Mouse (Mus musculus): ENCODE data around the gene Gm49333. TPM values are rescaled to one million over a fixed set of nuclear protein-coding genes. Genes with fewer than 3 reads are reported as not detected.

Gene Gm49333
- polyA plus RNA-seq, 1 experiment from 2014 or later, result 0.68 TPM

DNA sequence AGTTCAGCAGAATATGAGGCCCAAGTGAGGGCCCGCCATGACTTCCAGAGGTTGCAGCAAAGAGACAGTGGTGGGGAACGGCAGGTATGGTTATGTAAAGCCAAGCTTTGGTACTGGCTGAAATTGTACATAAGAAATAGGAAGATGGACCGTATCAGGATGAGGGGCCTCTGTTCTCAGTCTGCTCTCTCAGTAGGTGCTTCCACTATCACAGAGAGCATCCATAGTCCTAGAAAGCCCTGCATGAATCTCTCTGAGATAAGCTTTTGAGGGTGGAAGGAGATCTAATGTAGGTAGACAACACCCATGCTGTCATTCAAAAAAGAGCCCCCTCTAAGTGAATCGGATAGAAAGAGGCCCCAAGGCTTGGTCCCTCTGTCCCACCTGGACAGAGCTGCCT is 15.7 kb upstream of the Gm49333 start:
- ATAC-seq (replicated peaks; ENCODE audit: low FRiP score) (no peak), DNase-seq (ENCODE audit: low spot score) (no peak)
- H3K4me1 ChIP-seq (replicated peaks; ENCODE audit: control insufficient read depth, insufficient read depth, low read length), result peaks cover 4% of the 10 kb centered on the region; the same call in 1 of the 2 replicates
- 80% methylated on average over 4 of the region's 4 CpGs for WGBS
- no peaks in the 10 kb centered on the region for H3K9me3 ChIP-seq (ENCODE audit: control insufficient read depth, low read length)
- no peak overlapping the region for H3K4me2 ChIP-seq (ENCODE audit: low read depth, low read length, severe bottlenecking)
- H3K27me3 ChIP-seq (ENCODE audit: control insufficient read depth, insufficient read depth, low read length), result peaks cover 20% of the 10 kb centered on the region
- no peak overlapping the region for H3K9ac ChIP-seq (ENCODE audit: low read length)
- no peak overlapping the region for H3K4me3 ChIP-seq (ENCODE audit: low read depth, low read length)
- no peak overlapping the region for H3K27ac ChIP-seq (ENCODE audit: low read depth, low read length)
- no peaks in the 10 kb centered on the region for H3K36me3 ChIP-seq (ENCODE audit: control insufficient read depth, insufficient read depth, low read length)

DNA sequence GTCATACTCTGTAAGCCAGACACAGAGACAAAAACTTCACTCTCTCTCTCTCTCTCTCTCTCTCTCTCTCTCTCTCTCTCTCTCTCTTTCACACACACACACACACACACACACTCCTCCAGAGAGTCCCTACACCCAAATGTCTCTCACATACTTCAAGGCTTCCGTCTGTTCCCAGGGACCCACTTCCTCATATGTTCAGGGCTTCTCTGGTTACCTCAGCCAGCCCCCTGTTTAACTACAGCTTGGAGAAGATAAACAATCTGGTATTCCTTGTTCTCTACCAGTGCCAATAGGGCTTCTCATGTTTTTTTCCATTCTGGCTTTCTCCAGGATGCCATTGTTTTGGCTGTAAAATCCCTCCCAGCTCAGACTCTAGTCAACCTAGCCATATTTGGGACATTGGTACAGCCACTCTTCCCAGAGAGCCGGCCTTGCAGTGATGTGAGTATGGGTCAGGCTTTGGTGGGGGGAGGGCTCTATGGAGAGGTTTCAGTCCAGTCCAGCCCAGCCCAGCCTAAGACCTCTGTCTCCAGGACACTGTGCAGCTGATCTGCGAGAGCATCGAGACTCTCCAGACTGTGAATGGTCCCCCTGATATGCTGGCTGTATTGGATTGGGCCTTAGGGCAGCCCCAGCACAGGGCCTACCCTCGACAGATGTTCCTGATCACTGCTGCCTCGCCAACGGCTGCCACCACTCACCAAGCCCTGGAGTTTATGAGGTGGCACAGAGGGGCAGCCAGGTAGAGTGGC is 14.5 kb upstream of the Gm49333 start:
- Histone ChIP-seq H3K27me3 (ENCODE audit: control insufficient read depth, insufficient read depth, low read length) (peaks cover 8% of the 10 kb centered on the region), H3K9me3 (ENCODE audit: control insufficient read depth, low read length) (no peaks in the 10 kb centered on the region), H3K27ac (ENCODE audit: low read depth, low read length) (no peak overlapping the region), H3K36me3 (ENCODE audit: control insufficient read depth, insufficient read depth, low read length) (no peaks in the 10 kb centered on the region), H3K4me2 (ENCODE audit: low read depth, low read length, severe bottlenecking) (no peak overlapping the region), H3K9ac (ENCODE audit: low read length) (no peak overlapping the region), H3K4me3 (ENCODE audit: low read depth, low read length) (no peak overlapping the region), H3K4me1 (replicated peaks; ENCODE audit: control insufficient read depth, insufficient read depth, low read length) (no peaks in the 10 kb centered on the region)
- ATAC-seq (replicated peaks; ENCODE audit: low FRiP score) (no peak), DNase-seq (ENCODE audit: low spot score) (no peak)
- 75% methylated on average over 7 of the region's 7 CpGs for WGBS

GRCm38 (mm10) chr16:20600511-20600910 is 10.9 kb upstream of the Gm49333 start:
- Histone ChIP-seq H3K4me3 (ENCODE audit: low read depth, low read length) (no peak overlapping the region), H3K4me1 (replicated peaks; ENCODE audit: control insufficient read depth, insufficient read depth, low read length) (no peaks in the 10 kb centered on the region)
- WGBS, result 81% methylated on average over 5 of the region's 5 CpGs

DNA sequence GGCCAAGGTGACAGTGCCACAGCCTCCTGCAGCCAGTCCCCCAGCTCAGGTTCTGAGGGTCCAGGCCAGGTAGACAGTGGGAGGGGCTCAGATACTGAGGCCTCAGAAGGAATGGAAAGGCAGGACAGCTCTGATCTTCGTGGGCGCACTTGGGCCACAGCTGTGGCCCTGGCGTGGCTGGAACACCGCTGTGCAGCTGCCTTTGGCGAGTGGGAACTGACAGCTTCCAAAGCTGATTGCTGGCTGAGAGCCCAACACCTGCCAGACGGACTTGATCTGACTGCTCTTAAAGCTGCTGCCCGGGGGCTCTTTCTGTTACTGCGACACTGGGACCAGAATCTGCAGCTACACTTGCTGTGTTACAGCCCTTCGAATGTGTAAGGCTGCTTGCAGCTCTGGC is 6.7 kb upstream of the Gm49333 start:
- H3K9ac ChIP-seq (ENCODE audit: low read length), result no peak overlapping the region
- WGBS, result 81% methylated on average over 9 of the region's 9 CpGs
- ATAC-seq (replicated peaks; ENCODE audit: low FRiP score), result no peak

More at GRCm38 (mm10) chr16:20600511-20600910, 10.9 kb upstream of the Gm49333 start:
- Histone ChIP-seq H3K9me3 (ENCODE audit: control insufficient read depth, low read length) (no peaks in the 10 kb centered on the region), H3K27me3 (ENCODE audit: control insufficient read depth, insufficient read depth, low read length) (no peaks in the 10 kb centered on the region), H3K4me2 (ENCODE audit: low read depth, low read length, severe bottlenecking) (no peak overlapping the region), H3K9ac (ENCODE audit: low read length) (no peak overlapping the region), H3K36me3 (ENCODE audit: control insufficient read depth, insufficient read depth, low read length) (peaks cover 2% of the 10 kb centered on the region; the same call in 1 of the 2 replicates), H3K27ac (ENCODE audit: low read depth, low read length) (no peak overlapping the region)
- no peak for DNase-seq (ENCODE audit: low spot score)
- ATAC-seq (replicated peaks; ENCODE audit: low FRiP score), result no peak

GRCm38 (mm10) chr16:20610501-20611356 is 681 bp upstream of the Gm49333 start:
- Histone ChIP-seq H3K27ac (ENCODE audit: low read depth, low read length) (peak overlapping the region; percentile 78), H3K27me3 (ENCODE audit: control insufficient read depth, insufficient read depth, low read length) (no peaks in the 10 kb centered on the region), H3K9ac (ENCODE audit: low read length) (peak overlapping the region; percentile 97), H3K36me3 (ENCODE audit: control insufficient read depth, insufficient read depth, low read length) (peaks cover 6% of the 10 kb centered on the region; the same call in 1 of the 2 replicates), H3K4me1 (replicated peaks; ENCODE audit: control insufficient read depth, insufficient read depth, low read length) (peaks cover 4% of the 10 kb centered on the region; the same call in 1 of the 2 replicates), H3K9me3 (ENCODE audit: control insufficient read depth, low read length) (no peaks in the 10 kb centered on the region), H3K4me3 (ENCODE audit: low read depth, low read length) (peak overlapping the region; percentile 76), H3K4me2 (ENCODE audit: low read depth, low read length, severe bottlenecking) (peak overlapping the region; percentile 67)
- peak; percentile 89 for DNase-seq (ENCODE audit: low spot score)
- WGBS, result under 1% methylated on average over 28 of the region's 28 CpGs
- ATAC-seq (replicated peaks; ENCODE audit: low FRiP score), result peak; percentile 50

More for the DNA sequence above, 6.7 kb upstream of the Gm49333 start:
- H3K4me1 ChIP-seq (replicated peaks; ENCODE audit: control insufficient read depth, insufficient read depth, low read length), result peaks cover 2% of the 10 kb centered on the region; the same call in 1 of the 2 replicates
- H3K4me2 ChIP-seq (ENCODE audit: low read depth, low read length, severe bottlenecking), result no peak overlapping the region
- no peak overlapping the region for H3K27ac ChIP-seq (ENCODE audit: low read depth, low read length)
- DNase-seq (ENCODE audit: low spot score), result no peak
- H3K9me3 ChIP-seq (ENCODE audit: control insufficient read depth, low read length), result no peaks in the 10 kb centered on the region
- no peak overlapping the region for H3K4me3 ChIP-seq (ENCODE audit: low read depth, low read length)
- H3K36me3 ChIP-seq (ENCODE audit: control insufficient read depth, insufficient read depth, low read length), result peaks cover 11% of the 10 kb centered on the region; the same call in 1 of the 2 replicates
- no peaks in the 10 kb centered on the region for H3K27me3 ChIP-seq (ENCODE audit: control insufficient read depth, insufficient read depth, low read length)

DNA sequence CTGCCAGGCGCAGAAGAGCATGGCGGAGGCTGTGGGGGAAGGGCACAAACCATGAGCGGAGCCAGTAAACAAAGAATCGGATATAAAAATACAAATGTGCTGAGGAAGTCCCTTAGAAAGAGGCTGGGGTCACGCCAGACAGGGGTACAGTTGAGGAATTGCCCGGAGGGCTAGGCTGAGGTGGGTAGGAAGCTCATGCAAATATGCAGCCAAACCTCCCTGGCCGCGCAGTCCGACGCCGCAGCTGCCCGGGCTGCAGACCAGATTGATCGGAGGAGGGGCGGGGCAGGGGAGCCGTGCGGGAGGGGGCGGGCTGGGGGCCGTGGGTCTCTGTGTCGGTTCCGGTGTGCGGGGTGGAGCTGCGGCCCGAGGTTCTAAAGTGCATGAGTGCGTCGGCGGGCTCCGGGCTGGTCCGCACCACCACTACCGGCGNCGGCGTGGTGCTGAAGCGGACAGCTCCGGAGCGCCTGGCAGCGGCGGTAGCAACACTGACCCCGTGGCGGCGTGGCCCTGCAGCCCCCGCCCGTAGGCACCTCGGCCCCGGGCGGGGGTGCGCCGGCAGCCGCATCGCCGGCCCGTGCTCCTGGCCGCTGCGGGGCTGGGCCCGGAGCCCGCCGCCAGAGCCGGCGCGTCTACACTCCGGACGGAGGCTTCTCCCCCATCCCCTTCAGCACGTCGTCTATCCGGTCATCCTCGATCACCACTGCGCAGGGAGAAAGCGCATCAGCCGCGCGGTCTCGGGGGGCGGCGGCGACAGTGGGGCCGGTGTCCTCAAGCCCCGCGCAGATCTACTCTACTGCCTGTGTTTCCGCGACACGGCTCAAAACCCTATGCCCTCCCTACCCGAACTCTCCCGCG is 8.4 kb downstream of the Gm49333 start:
- Histone ChIP-seq H3K9me3 (ENCODE audit: control insufficient read depth, low read length) (no peaks in the 10 kb centered on the region), H3K36me3 (ENCODE audit: control insufficient read depth, insufficient read depth, low read length) (no peaks in the 10 kb centered on the region), H3K9ac (ENCODE audit: low read length) (peak overlapping the region; percentile 91), H3K4me1 (replicated peaks; ENCODE audit: control insufficient read depth, insufficient read depth, low read length) (peaks cover 7% of the 10 kb centered on the region), H3K27me3 (ENCODE audit: control insufficient read depth, insufficient read depth, low read length) (peaks cover 6% of the 10 kb centered on the region; the same call in 1 of the 2 replicates), H3K4me2 (ENCODE audit: low read depth, low read length, severe bottlenecking) (peak overlapping the region; percentile 94), H3K4me3 (ENCODE audit: low read depth, low read length) (peak overlapping the region; percentile 76), H3K27ac (ENCODE audit: low read depth, low read length) (no peak overlapping the region)
- ATAC-seq (replicated peaks; ENCODE audit: low FRiP score) (peak; percentile 18), DNase-seq (ENCODE audit: low spot score) (peak; percentile 78)
- 2% methylated on average over 63 of the region's 83 CpGs for WGBS

GRCm38 (mm10) chr16:20620399-20620735 is 9.0 kb downstream of the Gm49333 start:
- no peak for DNase-seq (ENCODE audit: low spot score)
- 0 out of 2 replicates have a peak, but pooled peaks have one; percentile 0 for ATAC-seq (replicated peaks; ENCODE audit: low FRiP score)

DNA sequence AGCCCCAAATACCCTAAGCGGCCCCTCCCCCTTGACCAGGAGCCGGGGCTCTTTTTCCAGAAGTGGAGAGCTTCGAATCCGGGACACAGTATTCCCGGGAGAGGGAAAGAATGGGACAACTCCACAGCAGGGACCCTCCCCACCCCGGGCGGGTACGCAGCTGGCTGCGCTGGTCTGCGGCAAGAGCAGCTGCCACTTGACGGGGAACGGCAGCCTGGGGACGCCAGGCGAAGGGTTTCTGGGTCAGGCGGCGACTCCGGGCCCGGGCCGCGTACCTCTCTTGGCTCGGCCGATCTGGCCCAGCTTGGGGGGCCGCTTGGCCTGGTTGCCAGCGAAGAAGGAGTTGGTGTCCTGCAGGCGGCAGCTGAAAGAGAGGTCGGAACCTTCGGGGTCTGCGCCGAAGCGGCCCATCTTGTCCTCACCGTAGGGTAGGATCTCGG is 9.4 kb downstream of the Gm49333 start:
- H3K4me1 ChIP-seq (replicated peaks; ENCODE audit: control insufficient read depth, insufficient read depth, low read length), result peaks cover 7% of the 10 kb centered on the region
- H3K4me3 ChIP-seq (ENCODE audit: low read depth, low read length), result peak overlapping the region; percentile 76
- no peaks in the 10 kb centered on the region for H3K36me3 ChIP-seq (ENCODE audit: control insufficient read depth, insufficient read depth, low read length)
- no peaks in the 10 kb centered on the region for H3K9me3 ChIP-seq (ENCODE audit: control insufficient read depth, low read length)
- WGBS, result under 1% methylated on average over 32 of the region's 32 CpGs
- ATAC-seq (replicated peaks; ENCODE audit: low FRiP score) (peak; percentile 36), DNase-seq (ENCODE audit: low spot score) (no peak)
- H3K9ac ChIP-seq (ENCODE audit: low read length), result peak overlapping the region; percentile 91
- peak overlapping the region; percentile 94 for H3K4me2 ChIP-seq (ENCODE audit: low read depth, low read length, severe bottlenecking)
- peaks cover 6% of the 10 kb centered on the region; the same call in 1 of the 2 replicates for H3K27me3 ChIP-seq (ENCODE audit: control insufficient read depth, insufficient read depth, low read length)
- peak overlapping the region; percentile 87 for H3K27ac ChIP-seq (ENCODE audit: low read depth, low read length)

More at GRCm38 (mm10) chr16:20620399-20620735, 9.0 kb downstream of the Gm49333 start:
- under 1% methylated on average over 9 of the region's 9 CpGs for WGBS
- peak overlapping the region; percentile 91 for H3K9ac ChIP-seq (ENCODE audit: low read length)
- peak overlapping the region; percentile 94 for H3K4me2 ChIP-seq (ENCODE audit: low read depth, low read length, severe bottlenecking)
- H3K4me1 ChIP-seq (replicated peaks; ENCODE audit: control insufficient read depth, insufficient read depth, low read length), result peaks cover 7% of the 10 kb centered on the region
- H3K27ac ChIP-seq (ENCODE audit: low read depth, low read length), result peak overlapping the region; percentile 87; the same call in 1 of the 2 replicates
- H3K27me3 ChIP-seq (ENCODE audit: control insufficient read depth, insufficient read depth, low read length), result peaks cover 6% of the 10 kb centered on the region; the same call in 1 of the 2 replicates
- H3K36me3 ChIP-seq (ENCODE audit: control insufficient read depth, insufficient read depth, low read length), result no peaks in the 10 kb centered on the region
- H3K9me3 ChIP-seq (ENCODE audit: control insufficient read depth, low read length), result no peaks in the 10 kb centered on the region
- peak overlapping the region; percentile 76 for H3K4me3 ChIP-seq (ENCODE audit: low read depth, low read length)

All from forebrain, embryonic 11.5 days (tissue).